Mouse (Mus musculus) embryonic facial prominence, embryonic 13.5 days (tissue): ENCODE data around the gene Lbr. TPM values are rescaled to one million over a fixed set of nuclear protein-coding genes. Genes with fewer than 3 reads are reported as not detected.

Experiments used
- ATAC-seq: fragments of 200-750 bp; cut with Nextera tagmentation; 2 replicates; pipeline ENCODE4 v1.8.0; 2017; ENCODE audit warnings: low read depth; ENCODE audit not compliant: insufficient number of reproducible peaks, insufficient read depth, low FRiP score, low TSS enrichment
- H3K27ac ChIP-seq: fragments of 300-500 bp; sonication (generic); 2 replicates; pipeline ENCODE4 v1.5.1; 2015; ENCODE audit warnings: moderate library complexity, mild to moderate bottlenecking, inconsistent platforms
- H3K27me3 ChIP-seq: fragments of 300-500 bp; sonication (generic); 2 replicates; pipeline ENCODE4 v1.6.1; 2015; ENCODE audit warnings: mild to moderate bottlenecking, inconsistent platforms
- H3K36me3 ChIP-seq: fragments of 300-500 bp; sonication (generic); 2 replicates; pipeline ENCODE4 v1.6.1; 2015; ENCODE audit warnings: mild to moderate bottlenecking, inconsistent platforms
- H3K4me1 ChIP-seq: fragments of 300-500 bp; sonication (generic); 2 replicates; pipeline ENCODE4 v1.6.1; 2015; ENCODE audit warnings: inconsistent platforms
- H3K4me2 ChIP-seq: fragments of 300-500 bp; sonication (generic); 2 replicates; pipeline ENCODE4 v1.6.1; 2015; ENCODE audit warnings: moderate library complexity, mild to moderate bottlenecking, inconsistent platforms
- H3K4me3 ChIP-seq: fragments of 300-500 bp; sonication (generic); 2 replicates; pipeline ENCODE4 v1.5.1; 2015; ENCODE audit warnings: mild to moderate bottlenecking, inconsistent platforms
- H3K9ac ChIP-seq: fragments of 300-500 bp; sonication (generic); 2 replicates; pipeline ENCODE4 v1.6.1; 2015; ENCODE audit warnings: mild to moderate bottlenecking, inconsistent platforms
- H3K9me3 ChIP-seq: fragments of 300-500 bp; sonication (generic); 2 replicates; pipeline ENCODE4 v1.6.1; 2016; ENCODE audit warnings: inconsistent platforms
- WGBS: fragments of 180-500 bp; shearing (Covaris S2); methylation state at CpG from one replicate; pipeline ENCODE4 v1.1.7; 2015; ENCODE audit warnings: mixed read lengths; 5-methylcytosine and 5-hydroxymethylcytosine counted together
- polyA plus RNA-seq: library from polyadenylated mRNA; unstranded; fragments of >200 nt; fragmentation: Nextera tagmentation; extraction: Ambion mirVana; gene quantifications from 2 replicates; pipeline ENCODE4 v1.2.1, GENCODE M21; 2015

The Lbr gene
- 93.1 and 106 TPM in 2 replicates for polyA plus RNA-seq

DNA sequence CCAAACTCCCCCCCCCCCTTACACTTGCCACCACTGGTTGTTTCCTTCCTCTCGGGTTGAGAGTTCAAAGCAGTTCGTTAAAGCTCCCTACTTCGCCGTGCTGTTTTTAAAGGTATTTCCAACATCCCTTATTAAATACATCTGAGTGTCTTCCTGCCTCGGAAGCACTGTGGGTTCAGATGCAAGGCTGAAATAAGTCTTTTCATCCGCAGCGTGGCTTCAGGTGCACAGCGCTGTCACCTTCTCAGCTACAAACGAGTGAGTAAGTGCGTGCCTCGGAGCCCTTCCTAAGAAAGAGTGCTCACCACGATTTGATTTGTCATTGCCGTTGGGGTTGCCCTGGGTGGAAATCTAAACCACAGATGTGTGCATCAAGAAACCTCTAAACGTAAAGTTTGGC lies at the start of gene Lbr:
Gene Lbr (minus strand): TSS at position 266 of the 400 bp plus-strand sequence.
- Histone ChIP-seq H3K27me3 (no peaks in the 10 kb centered on the region), H3K36me3 (0 out of 2 replicates have a peak, but pooled peaks cover 4% of the 10 kb centered on the region), H3K9ac (peak within 1 kb of the TSS; percentile 93), H3K9me3 (no peaks in the 10 kb centered on the region), H3K4me2 (peak within 1 kb of the TSS; percentile 84), H3K4me1 (peaks cover 30% of the 10 kb centered on the region), H3K4me3 (peak within 1 kb of the TSS; percentile 93), H3K27ac (peak within 1 kb of the TSS; percentile 93)
- no peak for ATAC-seq
- 0% methylated on average over 14 of the region's 14 CpGs for WGBS

DNA sequence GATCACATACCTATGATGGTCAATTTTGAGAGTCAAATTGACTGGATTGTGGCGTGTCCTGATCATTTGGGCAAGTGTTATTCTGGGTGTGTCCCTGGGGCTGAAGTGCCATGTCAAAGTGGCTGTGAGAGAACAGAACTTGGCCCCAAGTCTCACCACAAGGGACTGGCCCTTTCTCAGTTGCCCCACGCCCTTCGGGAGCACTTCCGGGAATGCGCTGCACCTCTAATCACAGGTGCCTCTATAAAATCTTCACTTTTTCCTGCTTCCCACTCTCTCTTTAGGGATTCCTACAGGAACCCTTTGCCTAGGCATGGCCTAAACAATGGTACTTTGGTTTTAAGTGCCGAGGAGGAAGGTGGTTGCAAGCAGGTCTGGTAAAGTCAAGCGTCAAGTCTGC lies 46.8 kb upstream of the Lbr start:
- WGBS, result 85% methylated on average over 7 of the region's 7 CpGs
- Histone ChIP-seq H3K4me3 (no peak overlapping the region), H3K27ac (no peak overlapping the region), H3K36me3 (no peaks in the 10 kb centered on the region), H3K9ac (no peak overlapping the region), H3K9me3 (no peaks in the 10 kb centered on the region), H3K27me3 (no peaks in the 10 kb centered on the region), H3K4me1 (peaks cover 4% of the 10 kb centered on the region; the same call in 1 of the 2 replicates), H3K4me2 (no peak overlapping the region)
- ATAC-seq, result no peak

DNA sequence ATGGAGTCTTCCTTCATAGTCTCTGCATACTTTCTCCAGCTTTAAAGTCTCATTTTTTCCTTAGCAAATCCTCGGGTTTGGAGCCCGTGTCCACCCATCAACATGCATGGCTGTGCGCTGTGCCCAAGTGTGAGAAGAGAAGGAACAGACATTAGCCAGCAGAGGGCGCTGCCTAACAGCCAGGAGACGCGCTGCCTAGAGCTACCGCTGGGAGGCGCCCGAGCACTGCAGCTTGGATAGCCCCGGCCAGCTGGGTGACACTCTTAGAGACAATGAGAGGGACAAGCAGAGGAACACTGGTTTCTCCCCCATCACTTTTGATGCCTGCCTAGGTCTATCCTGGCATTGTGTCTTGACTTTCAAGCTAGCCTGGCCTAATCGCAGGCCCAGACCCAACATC lies 46.0 kb upstream of the Lbr start:
- Histone ChIP-seq H3K4me2 (peak overlapping the region; percentile 36; the same call in 1 of the 2 replicates), H3K9me3 (no peaks in the 10 kb centered on the region), H3K4me1 (peaks cover 4% of the 10 kb centered on the region; the same call in 1 of the 2 replicates), H3K4me3 (no peak overlapping the region), H3K27ac (no peak overlapping the region), H3K9ac (0 out of 2 replicates have a peak overlapping the region, but pooled peaks have one; percentile 27), H3K27me3 (no peaks in the 10 kb centered on the region), H3K36me3 (no peaks in the 10 kb centered on the region)
- WGBS, result 2% methylated on average over 11 of the region's 11 CpGs
- peak; percentile 27; the same call in 1 of the 2 replicates for ATAC-seq

DNA sequence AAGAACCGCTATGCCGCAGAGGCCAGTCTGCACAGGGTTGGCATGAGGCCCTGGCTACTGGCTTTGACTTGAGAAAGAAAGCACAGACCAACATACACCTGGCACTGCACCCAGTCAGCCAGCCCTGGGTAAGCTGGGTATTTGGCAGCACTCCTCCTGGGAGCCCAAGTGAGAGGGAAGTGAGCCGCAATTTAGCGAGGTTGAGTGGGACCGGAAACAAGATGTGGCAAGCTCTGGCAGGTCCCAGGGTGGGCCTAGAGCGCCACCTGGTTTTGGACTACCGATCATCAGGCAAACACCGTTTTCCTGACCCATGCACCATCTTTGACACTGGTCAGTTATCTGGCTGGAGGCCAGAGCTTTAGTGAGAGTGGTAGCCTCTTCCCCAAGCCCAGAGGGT lies 38.7 kb upstream of the Lbr start:
- no peaks in the 10 kb centered on the region for H3K9me3 ChIP-seq
- H3K4me1 ChIP-seq, result peaks cover 11% of the 10 kb centered on the region
- WGBS, result 20% methylated on average over 8 of the region's 8 CpGs
- ATAC-seq, result peak; percentile 12; the same call in 1 of the 2 replicates
- H3K27ac ChIP-seq, result no peak overlapping the region
- H3K4me3 ChIP-seq, result no peak overlapping the region
- H3K4me2 ChIP-seq, result peak overlapping the region; percentile 18; the same call in 1 of the 2 replicates
- H3K36me3 ChIP-seq, result no peaks in the 10 kb centered on the region
- H3K9ac ChIP-seq, result no peak overlapping the region
- no peaks in the 10 kb centered on the region; the same call in 1 of the 2 replicates for H3K27me3 ChIP-seq

DNA sequence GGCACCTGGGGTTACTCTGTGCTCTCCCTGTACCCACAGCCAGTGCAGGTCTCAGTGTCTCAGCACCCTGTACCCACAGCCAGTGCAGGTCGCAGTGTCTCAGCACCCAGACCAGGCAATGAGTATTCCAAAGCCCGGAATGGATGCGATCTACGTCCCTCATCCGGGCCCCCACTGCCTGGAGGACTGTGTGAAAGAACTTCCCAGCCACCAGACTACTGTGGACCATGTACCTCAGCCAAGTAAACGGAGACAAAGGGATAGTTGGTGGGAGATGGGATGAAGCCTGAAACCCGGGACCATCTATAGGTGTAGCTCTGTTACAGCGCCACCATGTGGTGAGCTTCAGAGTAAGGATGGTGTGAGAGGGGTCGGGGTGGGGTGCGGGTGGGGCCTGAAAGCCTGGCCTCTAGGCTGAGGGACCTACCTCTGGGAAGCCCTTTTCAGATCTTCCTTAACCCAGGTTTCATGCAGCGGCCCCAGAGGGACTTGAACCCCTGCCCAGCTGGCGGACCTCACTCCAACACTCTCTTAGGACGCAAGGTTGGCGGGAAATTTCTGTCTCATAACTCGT lies 38.0 kb upstream of the Lbr start:
- H3K4me1 ChIP-seq, result peaks cover 11% of the 10 kb centered on the region
- no peaks in the 10 kb centered on the region for H3K9me3 ChIP-seq
- H3K27me3 ChIP-seq, result no peaks in the 10 kb centered on the region; the same call in 1 of the 2 replicates
- H3K36me3 ChIP-seq, result no peaks in the 10 kb centered on the region
- H3K4me2 ChIP-seq, result 0 out of 2 replicates have a peak overlapping the region, but pooled peaks have one; percentile 18
- H3K27ac ChIP-seq, result no peak overlapping the region
- H3K4me3 ChIP-seq, result no peak overlapping the region
- H3K9ac ChIP-seq, result no peak overlapping the region
- 47% methylated on average over 15 of the region's 15 CpGs for WGBS
- peak; percentile 16; the same call in 1 of the 2 replicates for ATAC-seq

DNA sequence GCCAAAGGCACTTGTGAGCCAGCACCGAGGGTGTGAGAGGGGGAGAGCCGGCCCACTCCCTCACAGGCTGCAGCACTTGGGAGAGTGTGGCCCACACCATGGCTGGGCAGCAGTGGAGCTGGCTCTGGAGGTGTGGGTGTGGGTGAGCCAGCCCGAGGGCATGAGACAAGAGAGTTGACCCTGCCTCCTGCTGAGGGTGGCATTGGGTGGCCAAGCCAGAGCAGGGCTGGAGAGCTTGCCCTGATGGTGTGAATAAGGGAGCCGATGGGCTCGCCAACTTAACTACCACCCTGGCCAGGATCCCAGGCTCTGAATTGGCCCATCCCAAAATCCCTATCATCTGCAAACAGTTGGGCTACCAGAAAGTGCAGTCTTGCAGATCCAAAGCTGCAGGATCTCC lies 35.6 kb upstream of the Lbr start:
- Histone ChIP-seq H3K4me1 (peaks cover 11% of the 10 kb centered on the region), H3K9me3 (no peaks in the 10 kb centered on the region), H3K27me3 (no peaks in the 10 kb centered on the region; the same call in 1 of the 2 replicates), H3K27ac (no peak overlapping the region), H3K4me2 (no peak overlapping the region), H3K9ac (no peak overlapping the region), H3K36me3 (no peaks in the 10 kb centered on the region), H3K4me3 (no peak overlapping the region)
- no peak for ATAC-seq
- 77% methylated on average over 5 of the region's 5 CpGs for WGBS

DNA sequence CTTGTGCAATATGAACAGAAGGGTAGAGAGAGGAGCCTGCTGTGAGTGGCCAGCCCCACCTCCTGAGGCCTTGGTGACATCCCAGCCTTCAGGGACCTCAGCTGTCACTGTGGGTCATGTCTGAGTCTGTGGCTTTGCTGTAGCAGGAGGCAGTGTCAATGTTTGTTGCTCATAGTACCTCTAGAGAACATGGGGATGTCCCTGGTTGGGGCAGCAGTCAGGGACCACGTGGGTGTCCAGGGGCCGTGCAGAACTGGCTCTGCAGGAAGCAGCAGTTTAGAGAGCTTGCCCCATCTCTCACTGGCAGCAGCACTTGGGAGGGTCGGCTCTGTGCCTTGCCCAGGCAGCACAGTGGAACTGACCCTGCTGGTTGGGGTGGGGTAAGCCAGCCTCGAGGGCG lies 34.2 kb upstream of the Lbr start:
- WGBS, result 42% methylated on average over 5 of the region's 5 CpGs
- Histone ChIP-seq H3K36me3 (no peaks in the 10 kb centered on the region), H3K4me2 (no peak overlapping the region), H3K9me3 (no peaks in the 10 kb centered on the region), H3K4me3 (no peak overlapping the region), H3K27me3 (no peaks in the 10 kb centered on the region; the same call in 1 of the 2 replicates), H3K9ac (no peak overlapping the region), H3K4me1 (peaks cover 11% of the 10 kb centered on the region), H3K27ac (no peak overlapping the region)
- no peak for ATAC-seq

DNA sequence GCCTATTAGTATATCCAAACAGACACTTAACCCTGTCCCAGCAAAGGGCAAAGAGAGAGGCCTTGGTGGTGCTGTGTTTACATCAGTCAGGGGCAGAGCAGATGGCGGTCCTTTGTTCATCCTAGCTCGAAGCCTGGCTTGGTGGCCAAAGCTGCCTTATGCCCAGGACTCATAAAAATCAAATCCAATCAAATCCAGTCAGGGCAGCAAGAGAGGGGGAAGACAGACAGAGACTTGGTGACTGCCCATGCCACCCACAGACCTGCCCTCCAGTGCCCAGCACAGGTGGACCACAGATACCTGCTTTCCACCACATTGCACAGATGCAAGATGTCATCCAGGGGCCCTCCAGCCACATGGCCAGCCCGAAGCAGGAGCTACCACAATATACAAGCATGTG lies 33.8 kb upstream of the Lbr start:
- H3K27ac ChIP-seq, result no peak overlapping the region
- ATAC-seq, result no peak
- H3K9me3 ChIP-seq, result no peaks in the 10 kb centered on the region
- no peak overlapping the region for H3K4me3 ChIP-seq
- WGBS, result 86% methylated on average over 3 of the region's 3 CpGs
- H3K9ac ChIP-seq, result no peak overlapping the region
- no peaks in the 10 kb centered on the region for H3K36me3 ChIP-seq
- H3K4me1 ChIP-seq, result peaks cover 7% of the 10 kb centered on the region
- no peak overlapping the region for H3K4me2 ChIP-seq
- H3K27me3 ChIP-seq, result no peaks in the 10 kb centered on the region

DNA sequence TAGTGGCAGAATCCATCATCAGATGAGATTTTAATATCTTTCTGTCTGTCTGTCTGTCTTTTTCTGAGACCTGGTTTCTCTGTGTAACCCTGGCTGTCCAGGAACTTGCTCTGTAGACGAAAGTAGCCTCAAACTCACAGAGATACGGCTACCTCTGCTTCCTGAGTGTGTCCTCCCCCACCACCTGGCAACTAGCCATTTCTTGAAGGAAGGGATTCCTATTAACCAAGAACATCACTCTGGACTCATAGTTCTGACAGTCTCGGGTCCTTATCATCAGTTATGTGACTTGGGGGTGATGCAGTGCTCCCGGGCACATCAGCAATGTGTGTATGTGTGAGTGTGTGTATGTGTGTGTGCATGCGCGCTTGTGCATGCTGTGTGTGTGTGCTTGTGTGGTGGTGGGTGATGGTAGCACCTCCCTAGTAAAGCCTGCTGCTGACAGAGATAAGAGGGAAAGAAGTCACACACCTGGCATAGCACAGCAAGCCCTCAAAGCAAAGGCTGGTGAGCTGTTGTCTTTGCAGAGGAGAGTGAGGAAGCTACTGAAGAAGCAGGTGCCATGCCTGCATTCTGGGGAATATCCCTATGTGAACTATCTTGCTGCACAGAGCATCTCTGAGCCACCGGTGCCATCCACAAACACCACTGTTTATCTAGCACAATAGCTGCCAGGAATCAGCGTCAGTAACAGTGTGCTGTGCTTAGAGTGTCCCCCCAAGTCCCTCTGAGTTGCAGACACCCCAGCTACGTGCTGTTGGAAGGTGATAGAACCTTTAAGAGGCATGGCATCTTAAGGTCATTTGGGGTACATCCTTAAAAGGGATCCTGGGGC lies 30.5 kb upstream of the Lbr start:
- H3K4me2 ChIP-seq, result no peak overlapping the region
- H3K27ac ChIP-seq, result no peak overlapping the region
- H3K36me3 ChIP-seq, result no peaks in the 10 kb centered on the region
- H3K9ac ChIP-seq, result no peak overlapping the region
- 78% methylated on average over 9 of the region's 9 CpGs for WGBS
- H3K9me3 ChIP-seq, result no peaks in the 10 kb centered on the region
- H3K4me1 ChIP-seq, result no peaks in the 10 kb centered on the region
- H3K4me3 ChIP-seq, result no peak overlapping the region
- ATAC-seq, result no peak
- H3K27me3 ChIP-seq, result no peaks in the 10 kb centered on the region

DNA sequence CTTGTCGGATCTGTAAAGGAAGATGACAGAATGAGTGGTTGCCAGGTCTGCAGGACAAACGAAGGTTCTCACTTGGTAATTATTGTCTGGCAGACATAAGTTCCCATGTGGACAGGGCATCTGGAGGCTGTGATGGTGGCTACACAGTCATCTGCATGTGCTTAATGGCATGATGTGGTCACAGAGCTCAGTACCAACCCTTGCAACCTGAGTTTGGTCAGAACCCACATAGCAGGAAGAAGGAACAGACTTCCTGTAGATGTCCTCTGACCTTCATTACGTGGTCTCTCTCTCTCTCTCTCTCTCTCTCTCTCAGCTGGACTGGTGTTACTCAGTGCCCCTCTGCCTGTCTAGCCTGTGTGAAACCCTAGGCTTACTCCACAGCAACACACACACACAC lies 29.8 kb upstream of the Lbr start:
- no peaks in the 10 kb centered on the region for H3K36me3 ChIP-seq
- no peak overlapping the region for H3K4me2 ChIP-seq
- H3K4me1 ChIP-seq, result no peaks in the 10 kb centered on the region
- no peak for ATAC-seq
- no peak overlapping the region for H3K9ac ChIP-seq
- 77% methylated on average over 3 of the region's 3 CpGs for whole genome bisulfite sequencing
- no peaks in the 10 kb centered on the region for H3K27me3 ChIP-seq
- H3K9me3 ChIP-seq, result no peaks in the 10 kb centered on the region
- no peak overlapping the region for H3K27ac ChIP-seq
- no peak overlapping the region for H3K4me3 ChIP-seq

DNA sequence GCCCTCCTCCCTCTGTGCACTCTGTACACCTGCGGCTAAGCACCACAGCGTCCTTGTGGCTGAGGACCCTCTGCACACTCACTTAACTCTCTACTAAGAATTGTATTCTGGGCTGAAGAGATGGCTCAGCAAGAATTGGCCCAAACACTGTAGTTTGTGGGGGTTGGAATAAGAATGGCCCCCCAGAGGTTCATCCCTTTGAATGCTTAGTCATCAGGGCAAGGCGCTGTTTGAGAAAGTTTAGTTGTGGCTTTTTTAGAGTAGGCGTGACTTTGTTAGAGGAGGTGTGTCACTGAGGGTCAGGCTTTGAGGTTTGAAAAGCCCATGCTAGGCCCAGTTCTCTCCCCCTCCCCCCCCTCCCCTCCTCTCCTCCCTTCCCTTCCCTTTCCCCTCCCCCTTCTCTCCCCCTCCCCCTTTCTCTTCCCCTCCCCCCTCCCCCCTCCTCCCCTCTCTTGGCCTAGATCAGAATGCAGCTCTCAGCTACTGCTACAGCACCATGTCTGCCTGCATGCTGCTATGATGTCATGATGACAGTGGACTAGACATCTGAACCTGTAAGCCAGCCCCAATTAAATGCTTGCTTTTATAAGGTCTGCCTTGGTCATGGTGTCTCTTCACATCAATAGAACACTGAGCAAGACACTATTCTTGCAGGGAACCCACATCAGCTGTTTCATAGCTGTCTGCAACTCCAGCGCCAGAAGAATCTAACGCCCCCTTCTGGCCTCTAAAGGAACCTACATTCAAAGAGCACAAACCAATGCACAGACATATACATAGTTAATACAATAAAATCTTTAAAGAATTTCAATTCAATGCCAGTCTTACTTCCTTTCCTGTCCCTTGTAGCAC lies 23.8 kb upstream of the Lbr start:
- Histone ChIP-seq H3K4me3 (no peak overlapping the region), H3K27ac (no peak overlapping the region), H3K9ac (no peak overlapping the region), H3K36me3 (no peaks in the 10 kb centered on the region), H3K4me2 (no peak overlapping the region), H3K4me1 (peaks cover 5% of the 10 kb centered on the region; the same call in 1 of the 2 replicates), H3K9me3 (no peaks in the 10 kb centered on the region), H3K27me3 (no peaks in the 10 kb centered on the region)
- 77% methylated on average over 6 of the region's 6 CpGs for WGBS
- no peak; the same call in 1 of the 2 replicates for ATAC-seq
